Mouse (Mus musculus) hindbrain, embryonic 10.5 days (tissue): ENCODE data around the gene Tesk2. TPM values are rescaled to one million over a fixed set of nuclear protein-coding genes. Genes with fewer than 3 reads are reported as not detected.

ENCODE experiments used
- DNase-seq: peaks from one replicate; pipeline ENCODE4 v3.0.0-alpha.2; 2017; ENCODE audit warnings: low spot score
- H3K27ac ChIP-seq: fragments of 300-500 bp; sonication (generic); 2 replicates; pipeline ENCODE4 v1.5.1; 2016; ENCODE audit warnings: mild to moderate bottlenecking, moderate library complexity
- H3K27me3 ChIP-seq: fragments of 300-500 bp; sonication (generic); 2 replicates; pipeline ENCODE4 v1.6.1; 2016; ENCODE audit warnings: mild to moderate bottlenecking; ENCODE audit not compliant: poor library complexity, insufficient read depth, severe bottlenecking
- H3K36me3 ChIP-seq: fragments of 300-500 bp; sonication (generic); 2 replicates; pipeline ENCODE4 v1.6.1; 2016; ENCODE audit warnings: mild to moderate bottlenecking, moderate library complexity
- H3K4me1 ChIP-seq: fragments of 300-500 bp; sonication (generic); replicated peaks from 2 replicates; pipeline ENCODE4 v1.6.1; 2016; ENCODE audit warnings: mild to moderate bottlenecking
- H3K4me3 ChIP-seq: fragments of 300-500 bp; sonication (generic); 2 replicates; pipeline ENCODE4 v1.5.1; 2016; ENCODE audit warnings: mild to moderate bottlenecking, moderate library complexity
- H3K9me3 ChIP-seq: fragments of 300-500 bp; sonication (generic); 2 replicates; pipeline ENCODE4 v1.6.1; 2016; ENCODE audit warnings: mild to moderate bottlenecking, moderate library complexity
- WGBS: fragments of 180-500 bp; shearing (Covaris S2); methylation state at CpG from one replicate; pipeline ENCODE4 v1.1.7; 2016; 5-methylcytosine and 5-hydroxymethylcytosine counted together
- polyA plus RNA-seq: library from polyadenylated mRNA; unstranded; fragments of >200 nt; fragmentation: Nextera tagmentation; extraction: Ambion mirVana; gene quantifications from 2 replicates; pipeline ENCODE4 v1.2.1, GENCODE M21; 2016

Tesk2 gene
- polyA plus RNA-seq, 1 experiment from 2014 or later: 8.1 TPM

GRCm38 (mm10) chr4:116781366-116781765 lies 60.6 kb downstream of the Tesk2 start:
- H3K36me3 ChIP-seq: no peaks in the 10 kb centered on the region
- no peaks in the 10 kb centered on the region for H3K9me3 ChIP-seq
- H3K4me1 ChIP-seq: peaks cover 21% of the 10 kb centered on the region
- no peak overlapping the region for H3K4me3 ChIP-seq
- no peak for DNase-seq
- H3K27ac ChIP-seq: peak overlapping the region; percentile 78; the same call in 1 of the 2 replicates
- WGBS: 32% methylated on average over 2 of the region's 2 CpGs
- peaks cover 13% of the 10 kb centered on the region for H3K27me3 ChIP-seq

GRCm38 (mm10) chr4:116782171-116782570 lies 61.4 kb downstream of the Tesk2 start:
- Histone ChIP-seq H3K27ac (peak overlapping the region; percentile 78), H3K27me3 (peaks cover 13% of the 10 kb centered on the region), H3K9me3 (no peaks in the 10 kb centered on the region), H3K36me3 (no peaks in the 10 kb centered on the region), H3K4me1 (peaks cover 21% of the 10 kb centered on the region), H3K4me3 (peak overlapping the region; percentile 29)
- peak; percentile 61 for DNase-seq
- 6% methylated on average over 8 of the region's 8 CpGs for WGBS

GRCm38 (mm10) chr4:116786587-116786986 lies 65.8 kb downstream of the Tesk2 start:
- H3K36me3 ChIP-seq: no peaks in the 10 kb centered on the region

GRCm38 (mm10) chr4:116787985-116788760 lies 67.4 kb downstream of the Tesk2 start:
- no peak overlapping the region for H3K4me3 ChIP-seq
- H3K27me3 ChIP-seq: peaks cover 4% of the 10 kb centered on the region; the same call in 1 of the 2 replicates
- no peak overlapping the region for H3K27ac ChIP-seq
- no peak for DNase-seq
- no peaks in the 10 kb centered on the region for H3K36me3 ChIP-seq
- no peaks in the 10 kb centered on the region for H3K4me1 ChIP-seq
- H3K9me3 ChIP-seq: no peaks in the 10 kb centered on the region
- 46% methylated on average over 7 of the region's 7 CpGs for WGBS

More at GRCm38 (mm10) chr4:116786587-116786986, 65.8 kb downstream of the Tesk2 start:
- no peak overlapping the region for H3K4me3 ChIP-seq
- no peak for DNase-seq
- WGBS: 96% methylated on average over 1 of the region's 1 CpGs
- H3K9me3 ChIP-seq: no peaks in the 10 kb centered on the region
- H3K4me1 ChIP-seq: peaks cover 15% of the 10 kb centered on the region
- H3K27ac ChIP-seq: no peak overlapping the region
- H3K27me3 ChIP-seq: peaks cover 4% of the 10 kb centered on the region; the same call in 1 of the 2 replicates

GRCm38 (mm10) chr4:116788956-116789355 lies 68.2 kb downstream of the Tesk2 start:
- H3K27me3 ChIP-seq: no peaks in the 10 kb centered on the region
- no peaks in the 10 kb centered on the region for H3K4me1 ChIP-seq
- 9% methylated on average over 3 of the region's 3 CpGs for WGBS

GRCm38 (mm10) chr4:116792453-116792852 lies 71.7 kb downstream of the Tesk2 start:
- Histone ChIP-seq H3K36me3 (no peaks in the 10 kb centered on the region), H3K4me1 (no peaks in the 10 kb centered on the region), H3K27ac (no peak overlapping the region), H3K4me3 (no peak overlapping the region), H3K27me3 (no peaks in the 10 kb centered on the region), H3K9me3 (no peaks in the 10 kb centered on the region)
- DNase-seq: no peak
- 91% methylated on average over 8 of the region's 8 CpGs for WGBS

More at GRCm38 (mm10) chr4:116788956-116789355, 68.2 kb downstream of the Tesk2 start:
- Histone ChIP-seq H3K36me3 (no peaks in the 10 kb centered on the region), H3K27ac (no peak overlapping the region), H3K9me3 (no peaks in the 10 kb centered on the region), H3K4me3 (no peak overlapping the region)
- DNase-seq: peak; percentile 69

- no peak for DNase-seq
- no peaks in the 10 kb centered on the region for H3K9me3 ChIP-seq
- 74% methylated on average over 2 of the region's 2 CpGs for WGBS
Measured at GRCm38 (mm10) chr4:116794273-116794672, 73.5 kb downstream of the Tesk2 start.

GRCm38 (mm10) chr4:116796442-116797110 lies 75.8 kb downstream of the Tesk2 start:
- no peaks in the 10 kb centered on the region for H3K4me1 ChIP-seq
- peaks cover 4% of the 10 kb centered on the region; the same call in 1 of the 2 replicates for H3K36me3 ChIP-seq
- DNase-seq: no peak
- no peak overlapping the region for H3K4me3 ChIP-seq
- no peaks in the 10 kb centered on the region for H3K9me3 ChIP-seq
- no peak overlapping the region for H3K27ac ChIP-seq
- WGBS: 90% methylated on average over 1 of the region's 1 CpGs
- H3K27me3 ChIP-seq: no peaks in the 10 kb centered on the region

More at GRCm38 (mm10) chr4:116794273-116794672, 73.5 kb downstream of the Tesk2 start:
- Histone ChIP-seq H3K4me3 (no peak overlapping the region), H3K4me1 (no peaks in the 10 kb centered on the region), H3K36me3 (no peaks in the 10 kb centered on the region), H3K27ac (no peak overlapping the region), H3K27me3 (no peaks in the 10 kb centered on the region)

GRCm38 (mm10) chr4:116799901-116800300 lies 79.2 kb downstream of the Tesk2 start:
- Histone ChIP-seq H3K4me1 (no peaks in the 10 kb centered on the region), H3K36me3 (peaks cover 37% of the 10 kb centered on the region), H3K27me3 (no peaks in the 10 kb centered on the region), H3K9me3 (no peaks in the 10 kb centered on the region), H3K27ac (no peak overlapping the region), H3K4me3 (no peak overlapping the region)
- 43% methylated on average over 5 of the region's 5 CpGs for WGBS
- DNase-seq: peak; percentile 24

GRCm38 (mm10) chr4:116807197-116808129 lies 86.7 kb downstream of the Tesk2 start, which contains the start of the genes Toe1 and Mutyh:
TSS of gene Toe1 (minus strand) at chr4:116807640.
TSS of gene Mutyh (plus strand) at chr4:116807723.
- under 1% methylated on average over 58 of the region's 58 CpGs for WGBS

GRCm38 (mm10) chr4:116811012-116811411 lies 90.3 kb downstream of the Tesk2 start:
- Histone ChIP-seq H3K9me3 (no peaks in the 10 kb centered on the region), H3K27me3 (no peaks in the 10 kb centered on the region), H3K27ac (no peak overlapping the region), H3K4me3 (no peak overlapping the region), H3K36me3 (peaks cover 38% of the 10 kb centered on the region), H3K4me1 (peaks cover 10% of the 10 kb centered on the region)
- no peak for DNase-seq
- 88% methylated on average over 3 of the region's 3 CpGs for WGBS

More at GRCm38 (mm10) chr4:116807197-116808129, 86.7 kb downstream of the Tesk2 start, which contains the start of the genes Toe1 and Mutyh:
- peak within 1 kb of the TSS; percentile 72 for H3K4me3 ChIP-seq
- H3K9me3 ChIP-seq: no peaks in the 10 kb centered on the region
- H3K27me3 ChIP-seq: no peaks in the 10 kb centered on the region
- H3K36me3 ChIP-seq: peaks cover 47% of the 10 kb centered on the region
- H3K4me1 ChIP-seq: peaks cover 11% of the 10 kb centered on the region
- peak; percentile 99 for DNase-seq
- H3K27ac ChIP-seq: peak within 1 kb of the TSS; percentile 96

GRCm38 (mm10) chr4:116815276-116815675 lies 94.5 kb downstream of the Tesk2 start:
- Histone ChIP-seq H3K36me3 (peaks cover 65% of the 10 kb centered on the region), H3K4me1 (peaks cover 3% of the 10 kb centered on the region), H3K27me3 (peaks cover 20% of the 10 kb centered on the region), H3K27ac (no peak overlapping the region), H3K4me3 (no peak overlapping the region), H3K9me3 (no peaks in the 10 kb centered on the region)
- 92% methylated on average over 5 of the region's 5 CpGs for WGBS
- DNase-seq: no peak
